Mouse (Mus musculus): ENCODE data around the gene Gm9044. TPM values are rescaled to one million over a fixed set of nuclear protein-coding genes. Genes with fewer than 3 reads are reported as not detected.

Gm9044 gene
- not detected for polyA plus RNA-seq (2014; fragmentation: Illumina TruSeq; extraction: RNeasy Lipid Tissue Mini Kit (QIAGEN cat#74804); ENCODE audit: low read depth, low replicate concordance)

GRCm38 (mm10) chr10:118332308-118332707, at the start of gene Gm9044:
Gene Gm9044 (minus strand): TSS chr10:118332408.

DNA sequence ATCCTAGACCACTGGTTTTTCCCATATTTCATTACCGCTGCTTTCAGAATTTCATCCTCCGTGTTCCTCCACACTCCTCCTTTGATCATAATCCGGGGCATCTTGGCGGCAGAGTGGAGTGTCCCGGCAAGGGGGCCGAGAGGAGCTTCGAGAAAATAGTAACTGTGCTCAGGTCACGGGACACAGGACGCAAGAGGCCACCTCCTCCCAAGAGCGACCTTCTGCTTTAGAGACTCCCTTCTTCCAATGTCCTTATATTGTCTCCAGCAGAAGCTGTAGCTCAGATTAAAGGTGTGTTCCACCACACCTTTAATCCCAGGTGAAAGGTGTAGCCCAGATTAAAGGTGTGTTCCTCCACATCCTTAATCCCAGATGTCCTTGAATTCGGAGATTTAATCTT, 21.8 kb upstream of the Gm9044 start, which contains the start of gene Gm9049:
Gene Gm9049, minus strand, starts transcription at position 101 of the 400 bp plus-strand sequence.

GRCm38 (mm10) chr10:118348579-118348978, 16.4 kb upstream of the Gm9044 start, which contains the start of gene Gm9048:
Gene Gm9048 (minus strand): TSS chr10:118348679.

GRCm38 (mm10) chr10:118343155-118343554, 10.9 kb upstream of the Gm9044 start, which contains the start of gene Gm9046:
Gene Gm9046 (minus strand): TSS chr10:118343255.

GRCm38 (mm10) chr10:118337731-118338130, 5.5 kb upstream of the Gm9044 start, which contains the start of gene Gm9045:
Gene Gm9045 (minus strand): TSS chr10:118337831.

DNA sequence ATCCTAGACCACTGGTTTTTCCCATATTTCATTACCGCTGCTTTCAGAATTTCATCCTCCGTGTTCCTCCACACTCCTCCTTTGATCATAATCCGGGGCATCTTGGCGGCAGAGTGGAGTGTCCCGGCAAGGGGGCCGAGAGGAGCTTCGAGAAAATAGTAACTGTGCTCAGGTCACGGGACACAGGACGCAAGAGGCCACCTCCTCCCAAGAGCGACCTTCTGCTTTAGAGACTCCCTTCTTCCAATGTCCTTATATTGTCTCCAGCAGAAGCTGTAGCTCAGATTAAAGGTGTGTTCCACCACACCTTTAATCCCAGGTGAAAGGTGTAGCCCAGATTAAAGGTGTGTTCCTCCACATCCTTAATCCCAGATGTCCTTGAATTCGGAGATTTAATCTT, 5.3 kb downstream of the Gm9044 start, which contains the start of gene Gm9040:
Gene Gm9040, minus strand, starts transcription at position 101 of the 400 bp plus-strand sequence.

GRCm38 (mm10) chr10:118294938-118295337, 37.3 kb downstream of the Gm9044 start, which contains the start of gene Iltifb:
Gene Iltifb (minus strand): TSS chr10:118295038.

Other genes with a start within 250 kb of the Gm9044 start
- gene Mdm1, start 190.6 kb downstream of the Gm9044 start, polyA plus RNA-seq (2014; fragmentation: Illumina TruSeq; extraction: RNeasy Lipid Tissue Mini Kit (QIAGEN cat#74804); ENCODE audit: low read depth, low replicate concordance): 4.4 TPM
- gene Il22, start 127.5 kb downstream of the Gm9044 start, polyA plus RNA-seq (2014; fragmentation: Illumina TruSeq; extraction: RNeasy Lipid Tissue Mini Kit (QIAGEN cat#74804); ENCODE audit: low read depth, low replicate concordance): not detected
- gene Gm32717, start 91.6 kb downstream of the Gm9044 start, polyA plus RNA-seq (2014; fragmentation: Illumina TruSeq; extraction: RNeasy Lipid Tissue Mini Kit (QIAGEN cat#74804); ENCODE audit: low read depth, low replicate concordance): not detected
- gene Gm32802, start 73.7 kb downstream of the Gm9044 start, polyA plus RNA-seq (2014; fragmentation: Illumina TruSeq; extraction: RNeasy Lipid Tissue Mini Kit (QIAGEN cat#74804); ENCODE audit: low read depth, low replicate concordance): not detected
- not detected for gene Iltifb, start 37.4 kb downstream of the Gm9044 start, polyA plus RNA-seq (2014; fragmentation: Illumina TruSeq; extraction: RNeasy Lipid Tissue Mini Kit (QIAGEN cat#74804); ENCODE audit: low read depth, low replicate concordance)
- not detected for gene Gm9040, start 5.4 kb downstream of the Gm9044 start, polyA plus RNA-seq (2014; fragmentation: Illumina TruSeq; extraction: RNeasy Lipid Tissue Mini Kit (QIAGEN cat#74804); ENCODE audit: low read depth, low replicate concordance)
- not detected for gene Gm9045, start 5.4 kb upstream of the Gm9044 start, polyA plus RNA-seq (2014; fragmentation: Illumina TruSeq; extraction: RNeasy Lipid Tissue Mini Kit (QIAGEN cat#74804); ENCODE audit: low read depth, low replicate concordance)
- gene Gm9046, start 10.8 kb upstream of the Gm9044 start, polyA plus RNA-seq (2014; fragmentation: Illumina TruSeq; extraction: RNeasy Lipid Tissue Mini Kit (QIAGEN cat#74804); ENCODE audit: low read depth, low replicate concordance): not detected
- gene Gm9048, start 16.3 kb upstream of the Gm9044 start, polyA plus RNA-seq (2014; fragmentation: Illumina TruSeq; extraction: RNeasy Lipid Tissue Mini Kit (QIAGEN cat#74804); ENCODE audit: low read depth, low replicate concordance): not detected
- not detected for gene Gm9049, start 21.7 kb upstream of the Gm9044 start, polyA plus RNA-seq (2014; fragmentation: Illumina TruSeq; extraction: RNeasy Lipid Tissue Mini Kit (QIAGEN cat#74804); ENCODE audit: low read depth, low replicate concordance)
- not detected for gene Ifng, start 108.6 kb upstream of the Gm9044 start, polyA plus RNA-seq (2014; fragmentation: Illumina TruSeq; extraction: RNeasy Lipid Tissue Mini Kit (QIAGEN cat#74804); ENCODE audit: low read depth, low replicate concordance)

Data from sigmoid colon, adult 10 weeks (tissue).